Mouse (Mus musculus): ENCODE results near the gene Ccr1. TPM values are rescaled to one million over a fixed set of nuclear protein-coding genes. Genes with fewer than 3 reads are reported as not detected.
"Not testable (repeated sequence)": the region's sequence is repeated elsewhere in the genome, so short reads cannot be mapped to it uniquely, and the experiment has no call there.

The Ccr1 gene
- polyA plus RNA-seq, 1 experiment from 2014 or later: 0.73 TPM

- Histone ChIP-seq H3K9ac (ENCODE audit: low read depth, low read length) (no peak overlapping the region), H3K4me3 (ENCODE audit: low read depth, low read length) (no peak overlapping the region), H3K36me3 (ENCODE audit: control insufficient read depth, insufficient read depth, low read length) (no peaks in the 10 kb centered on the region), H3K9me3 (replicated peaks; ENCODE audit: control insufficient read depth, low read length, poor library complexity, severe bottlenecking) (no peaks in the 10 kb centered on the region), H3K4me2 (ENCODE audit: low read length) (no peak overlapping the region), H3K27me3 (ENCODE audit: control insufficient read depth, insufficient read depth, low read depth, low read length) (no peaks in the 10 kb centered on the region), H3K27ac (ENCODE audit: low read length) (no peak overlapping the region), H3K4me1 (ENCODE audit: control insufficient read depth, insufficient read depth, low read length) (no peaks in the 10 kb centered on the region)
- ATAC-seq: no peak
- WGBS: 83% methylated on average over 2 of the region's 2 CpGs
Observed at GRCm38 (mm10) chr9:123986217-123986616, 17.7 kb upstream of the Ccr1 start.

DNA sequence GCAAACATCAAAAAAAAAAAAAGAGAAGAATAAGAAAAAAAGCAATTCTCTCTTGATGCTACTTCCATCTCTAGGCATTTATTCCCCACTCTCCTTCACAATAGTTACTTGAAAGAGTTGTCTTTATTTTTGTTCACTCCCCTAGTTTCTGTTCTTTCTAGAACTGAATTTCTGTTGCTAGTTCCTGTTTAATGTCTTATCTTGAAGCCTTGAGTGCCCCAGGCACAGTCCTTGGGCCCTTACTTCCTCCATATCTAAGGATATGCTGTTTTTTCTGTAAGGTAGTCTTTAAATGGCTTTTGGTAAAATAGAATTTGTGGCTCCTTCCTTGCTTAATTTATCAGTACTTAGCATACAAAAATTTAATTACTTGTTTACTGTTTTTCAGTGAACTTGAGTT, 16.5 kb upstream of the Ccr1 start:
- no peak for ATAC-seq
- Histone ChIP-seq H3K4me1 (ENCODE audit: control insufficient read depth, insufficient read depth, low read length) (no peaks in the 10 kb centered on the region), H3K4me2 (ENCODE audit: low read length) (no peak overlapping the region), H3K27me3 (ENCODE audit: control insufficient read depth, insufficient read depth, low read depth, low read length) (no peaks in the 10 kb centered on the region), H3K27ac (ENCODE audit: low read length) (no peak overlapping the region), H3K9me3 (replicated peaks; ENCODE audit: control insufficient read depth, low read length, poor library complexity, severe bottlenecking) (no peaks in the 10 kb centered on the region), H3K4me3 (ENCODE audit: low read depth, low read length) (no peak overlapping the region), H3K9ac (ENCODE audit: low read depth, low read length) (no peak overlapping the region), H3K36me3 (ENCODE audit: control insufficient read depth, insufficient read depth, low read length) (no peaks in the 10 kb centered on the region)

DNA sequence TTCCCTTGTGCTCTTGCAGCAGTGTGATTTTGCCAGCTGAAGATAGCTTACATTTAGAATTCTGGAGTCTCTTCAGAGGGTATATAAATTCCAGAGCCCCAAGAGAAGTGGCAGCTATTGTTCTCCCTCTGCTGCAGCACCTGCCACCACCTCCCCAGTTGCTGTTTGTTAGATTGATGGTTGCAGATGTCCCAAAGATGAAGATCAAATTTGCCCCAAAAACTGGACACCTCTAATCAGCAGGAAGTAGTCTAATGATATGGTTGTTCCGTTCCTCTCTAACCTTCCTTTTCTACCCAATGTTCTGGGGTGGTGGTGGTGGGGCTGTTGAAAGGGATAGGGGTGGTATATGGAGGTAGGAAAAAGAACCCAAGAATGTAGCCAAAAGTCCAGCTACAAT, 14.2 kb upstream of the Ccr1 start:
- Histone ChIP-seq H3K27me3 (ENCODE audit: control insufficient read depth, insufficient read depth, low read depth, low read length) (no peaks in the 10 kb centered on the region), H3K9ac (ENCODE audit: low read depth, low read length) (no peak overlapping the region), H3K4me1 (ENCODE audit: control insufficient read depth, insufficient read depth, low read length) (no peaks in the 10 kb centered on the region), H3K27ac (ENCODE audit: low read length) (no peak overlapping the region), H3K9me3 (replicated peaks; ENCODE audit: control insufficient read depth, low read length, poor library complexity, severe bottlenecking) (no peaks in the 10 kb centered on the region), H3K36me3 (ENCODE audit: control insufficient read depth, insufficient read depth, low read length) (no peaks in the 10 kb centered on the region), H3K4me3 (ENCODE audit: low read depth, low read length) (no peak overlapping the region), H3K4me2 (ENCODE audit: low read length) (no peak overlapping the region)
- WGBS: 93% methylated on average over 1 of the region's 1 CpGs
- ATAC-seq: no peak

GRCm38 (mm10) chr9:123981909-123982308, 13.4 kb upstream of the Ccr1 start:
- no peak for ATAC-seq
- WGBS: 79% methylated on average over 4 of the region's 4 CpGs

DNA sequence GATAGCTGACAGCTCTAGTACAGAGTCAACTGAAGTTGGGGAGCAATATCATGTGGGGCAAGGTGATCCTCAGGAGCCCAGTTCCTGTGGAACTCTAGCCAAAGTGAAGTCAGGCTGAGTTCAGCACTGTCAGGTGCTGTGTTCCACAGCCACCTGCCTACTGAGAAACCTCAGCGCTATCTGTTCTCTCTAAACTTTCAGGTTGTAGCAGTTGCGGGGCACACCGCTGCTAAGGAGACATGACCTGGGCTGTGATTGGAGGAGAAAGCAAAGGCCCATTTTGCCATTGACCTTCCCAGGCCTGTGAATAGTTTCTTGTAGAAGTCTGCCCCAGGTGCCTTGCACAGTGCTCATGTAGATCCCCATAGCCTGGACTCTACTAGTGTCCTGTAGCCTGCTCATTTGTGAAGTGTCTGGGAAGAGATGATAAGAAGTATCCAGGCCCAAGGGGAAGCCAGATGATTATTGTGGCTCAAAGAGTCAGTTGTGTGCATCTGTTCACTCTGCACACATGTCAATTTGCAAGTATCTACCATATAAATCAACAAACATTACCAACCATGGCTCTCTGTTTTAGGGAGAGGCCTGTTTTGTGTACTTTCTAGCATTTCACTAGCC, 12.5 kb upstream of the Ccr1 start:
- not testable (repeated sequence) for H3K9ac ChIP-seq (ENCODE audit: low read depth, low read length); H3K27ac ChIP-seq (ENCODE audit: low read length); H3K27me3 ChIP-seq (ENCODE audit: control insufficient read depth, insufficient read depth, low read depth, low read length); H3K36me3 ChIP-seq (ENCODE audit: control insufficient read depth, insufficient read depth, low read length); ATAC-seq; H3K9me3 ChIP-seq (replicated peaks; ENCODE audit: control insufficient read depth, low read length, poor library complexity, severe bottlenecking); H3K4me1 ChIP-seq (ENCODE audit: control insufficient read depth, insufficient read depth, low read length); H3K4me2 ChIP-seq (ENCODE audit: low read length); H3K4me3 ChIP-seq (ENCODE audit: low read depth, low read length)
- no CpG with 5 or more reads among the region's 3 CpGs for WGBS

More at GRCm38 (mm10) chr9:123981909-123982308, 13.4 kb upstream of the Ccr1 start:
- Histone ChIP-seq H3K4me2 (ENCODE audit: low read length) (no peak overlapping the region), H3K9ac (ENCODE audit: low read depth, low read length) (no peak overlapping the region), H3K27ac (ENCODE audit: low read length) (no peak overlapping the region), H3K27me3 (ENCODE audit: control insufficient read depth, insufficient read depth, low read depth, low read length) (no peaks in the 10 kb centered on the region), H3K4me3 (ENCODE audit: low read depth, low read length) (no peak overlapping the region), H3K9me3 (replicated peaks; ENCODE audit: control insufficient read depth, low read length, poor library complexity, severe bottlenecking) (no peaks in the 10 kb centered on the region), H3K36me3 (ENCODE audit: control insufficient read depth, insufficient read depth, low read length) (no peaks in the 10 kb centered on the region), H3K4me1 (ENCODE audit: control insufficient read depth, insufficient read depth, low read length) (no peaks in the 10 kb centered on the region)

GRCm38 (mm10) chr9:123978308-123978707, 9.8 kb upstream of the Ccr1 start, which contains the start of gene Ccr1l1:
TSS of gene Ccr1l1 (minus strand) at chr9:123978408.
- WGBS: 83% methylated on average over 1 of the region's 1 CpGs
- Histone ChIP-seq H3K27ac (ENCODE audit: low read length) (no peak within 1 kb of the TSS), H3K4me1 (ENCODE audit: control insufficient read depth, insufficient read depth, low read length) (no peaks in the 10 kb centered on the region), H3K36me3 (ENCODE audit: control insufficient read depth, insufficient read depth, low read length) (no peaks in the 10 kb centered on the region), H3K27me3 (ENCODE audit: control insufficient read depth, insufficient read depth, low read depth, low read length) (no peaks in the 10 kb centered on the region), H3K9ac (ENCODE audit: low read depth, low read length) (no peak within 1 kb of the TSS), H3K9me3 (replicated peaks; ENCODE audit: control insufficient read depth, low read length, poor library complexity, severe bottlenecking) (no peaks in the 10 kb centered on the region), H3K4me2 (ENCODE audit: low read length) (no peak within 1 kb of the TSS), H3K4me3 (ENCODE audit: low read depth, low read length) (no peak within 1 kb of the TSS)
- ATAC-seq: no peak

DNA sequence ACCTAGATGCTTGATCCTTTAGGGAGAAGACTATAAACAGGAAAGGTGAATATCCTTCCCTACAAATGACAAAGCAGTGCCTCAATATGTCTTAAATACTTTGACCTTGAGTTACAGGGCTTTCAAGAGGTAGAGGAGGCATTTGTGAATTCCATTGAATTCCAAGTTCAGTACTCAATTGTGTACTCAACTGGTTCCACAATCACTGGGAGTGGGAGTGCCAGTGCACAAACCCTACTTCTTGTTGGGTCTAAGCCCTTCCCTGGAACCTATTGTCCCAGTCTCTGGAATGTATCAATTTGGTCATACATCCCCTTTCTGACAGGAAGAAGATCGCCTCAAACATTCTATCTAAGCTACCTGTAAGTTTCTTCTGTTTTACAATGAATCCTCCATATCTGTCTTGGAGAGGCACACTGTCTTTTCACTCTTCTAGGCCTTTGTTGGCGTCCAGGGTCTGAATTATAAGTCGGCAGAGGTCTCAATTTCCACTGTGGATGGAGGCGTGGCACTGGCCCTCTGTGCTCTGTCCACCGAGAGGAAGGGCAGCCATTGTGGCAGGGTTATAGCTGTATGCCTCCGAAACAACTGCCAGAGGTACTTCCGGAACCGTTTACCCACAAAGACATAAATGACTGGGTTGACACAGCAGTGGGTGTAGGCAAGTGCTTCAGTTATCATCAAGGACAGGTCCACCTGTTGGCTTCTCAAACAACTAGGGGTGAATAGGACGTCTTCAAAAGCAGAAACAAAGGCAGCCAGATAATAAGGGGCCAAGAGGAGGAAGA, 8.6 kb upstream of the Ccr1 start:
- no peak overlapping the region for H3K9ac ChIP-seq (ENCODE audit: low read depth, low read length)
- no peaks in the 10 kb centered on the region for H3K36me3 ChIP-seq (ENCODE audit: control insufficient read depth, insufficient read depth, low read length)
- no peaks in the 10 kb centered on the region for H3K4me1 ChIP-seq (ENCODE audit: control insufficient read depth, insufficient read depth, low read length)
- no peaks in the 10 kb centered on the region for H3K9me3 ChIP-seq (replicated peaks; ENCODE audit: control insufficient read depth, low read length, poor library complexity, severe bottlenecking)
- H3K4me3 ChIP-seq (ENCODE audit: low read depth, low read length): no peak overlapping the region
- no peak overlapping the region for H3K27ac ChIP-seq (ENCODE audit: low read length)
- H3K27me3 ChIP-seq (ENCODE audit: control insufficient read depth, insufficient read depth, low read depth, low read length): no peaks in the 10 kb centered on the region
- WGBS: 83% methylated on average over 9 of the region's 9 CpGs
- no peak for ATAC-seq
- no peak overlapping the region for H3K4me2 ChIP-seq (ENCODE audit: low read length)

GRCm38 (mm10) chr9:123975630-123976029, 7.1 kb upstream of the Ccr1 start:
- no peaks in the 10 kb centered on the region for H3K36me3 ChIP-seq (ENCODE audit: control insufficient read depth, insufficient read depth, low read length)
- H3K27me3 ChIP-seq (ENCODE audit: control insufficient read depth, insufficient read depth, low read depth, low read length): no peaks in the 10 kb centered on the region
- 79% methylated on average over 2 of the region's 2 CpGs for WGBS
- H3K4me3 ChIP-seq (ENCODE audit: low read depth, low read length): no peak overlapping the region
- no peak overlapping the region for H3K4me2 ChIP-seq (ENCODE audit: low read length)
- ATAC-seq: no peak
- H3K27ac ChIP-seq (ENCODE audit: low read length): no peak overlapping the region
- no peaks in the 10 kb centered on the region for H3K4me1 ChIP-seq (ENCODE audit: control insufficient read depth, insufficient read depth, low read length)
- no peak overlapping the region for H3K9ac ChIP-seq (ENCODE audit: low read depth, low read length)
- H3K9me3 ChIP-seq (replicated peaks; ENCODE audit: control insufficient read depth, low read length, poor library complexity, severe bottlenecking): no peaks in the 10 kb centered on the region

DNA sequence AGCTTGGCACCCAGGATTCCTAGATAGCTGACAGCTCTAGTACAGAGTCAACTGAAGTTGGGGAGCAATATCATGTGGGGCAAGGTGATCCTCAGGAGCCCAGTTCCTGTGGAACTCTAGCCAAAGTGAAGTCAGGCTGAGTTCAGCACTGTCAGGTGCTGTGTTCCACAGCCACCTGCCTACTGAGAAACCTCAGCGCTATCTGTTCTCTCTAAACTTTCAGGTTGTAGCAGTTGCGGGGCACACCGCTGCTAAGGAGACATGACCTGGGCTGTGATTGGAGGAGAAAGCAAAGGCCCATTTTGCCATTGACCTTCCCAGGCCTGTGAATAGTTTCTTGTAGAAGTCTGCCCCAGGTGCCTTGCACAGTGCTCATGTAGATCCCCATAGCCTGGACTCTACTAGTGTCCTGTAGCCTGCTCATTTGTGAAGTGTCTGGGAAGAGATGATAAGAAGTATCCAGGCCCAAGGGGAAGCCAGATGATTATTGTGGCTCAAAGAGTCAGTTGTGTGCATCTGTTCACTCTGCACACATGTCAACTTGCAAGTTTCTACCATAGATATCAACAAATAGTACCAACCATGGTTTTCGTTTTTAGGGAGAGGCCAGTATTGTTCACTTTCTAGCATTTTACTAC, 1.5 kb downstream of the Ccr1 start:
- 88% methylated on average over 1 of the region's 4 CpGs for WGBS
- not testable (repeated sequence) for H3K9me3 ChIP-seq (replicated peaks; ENCODE audit: control insufficient read depth, low read length, poor library complexity, severe bottlenecking); H3K4me3 ChIP-seq (ENCODE audit: low read depth, low read length); H3K9ac ChIP-seq (ENCODE audit: low read depth, low read length); H3K4me1 ChIP-seq (ENCODE audit: control insufficient read depth, insufficient read depth, low read length); H3K27ac ChIP-seq (ENCODE audit: low read length); H3K36me3 ChIP-seq (ENCODE audit: control insufficient read depth, insufficient read depth, low read length); H3K27me3 ChIP-seq (ENCODE audit: control insufficient read depth, insufficient read depth, low read depth, low read length); ATAC-seq; H3K4me2 ChIP-seq (ENCODE audit: low read length)

Measured in midbrain, embryonic 16.5 days (tissue).